Mouse (Mus musculus): ENCODE data around the gene Casp8.

GRCm38 (mm10) chr1:58803531-58803930 is 8.4 kb downstream of the Casp8 start:
- TF ChIP-seq POLR2A (IDR thresholded peaks at IDR 0.05; ENCODE audit: insufficient read depth, low read length) (no peak), CTCF (IDR thresholded peaks at IDR 0.05; ENCODE audit: low read depth, low read length) (no peak)

All from ES-Bruce4 (cell line).